Mouse (Mus musculus): Measurements from ENCODE around the gene Mbnl1.

DNA sequence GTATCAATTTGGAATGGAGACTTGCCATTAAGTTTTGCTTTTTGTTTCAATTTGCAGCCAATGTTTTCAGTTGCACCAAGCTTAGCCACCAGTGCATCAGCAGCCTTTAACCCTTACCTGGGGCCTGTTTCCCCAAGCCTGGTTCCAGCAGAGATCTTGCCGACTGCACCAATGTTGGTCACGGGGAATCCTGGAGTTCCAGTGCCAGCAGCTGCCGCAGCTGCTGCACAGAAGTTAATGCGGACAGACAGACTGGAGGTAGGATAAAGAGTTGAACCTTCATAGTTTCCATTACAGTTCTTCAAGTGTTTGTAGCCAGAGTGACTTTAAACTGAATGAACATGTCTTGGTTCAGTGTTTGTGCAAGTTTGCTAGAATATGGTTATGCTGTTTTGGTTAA lies 131.0 kb downstream of the Mbnl1 start:
- TF ChIP-seq POLR2A (IDR thresholded peaks at IDR 0.05; ENCODE audit: insufficient read depth, low read depth, low read length) (no peak), CTCF (IDR thresholded peaks at IDR 0.05; ENCODE audit: insufficient read depth, low read depth, low read length) (no peak)
